Mouse (Mus musculus) heart, postnatal 14 days (tissue): ENCODE data around the gene Ckap4. TPM values are rescaled to one million over a fixed set of nuclear protein-coding genes. Genes with fewer than 3 reads are reported as not detected.

ENCODE experiments used
- total RNA-seq, 2 experiments: library from RNA; stranded (reverse); gene quantifications; 2 replicates each; pipeline ENCODE4 v1.2.3; 2021

The Ckap4 gene
- total RNA-seq, 2 experiments from 2014 or later = 34.1 to 44.0 TPM

Other genes with a start within 250 kb of the Ckap4 start
- 10 to 100 TPM; 19.9 to 20.6 TPM for gene Nuak1, start 93.5 kb downstream of the Ckap4 start, total RNA-seq
- 100 to 1,000 TPM in 1 of 2 experiments, 10 to 100 TPM in 1; 96.1 to 120 TPM for gene Tcp11l2, start 42.6 kb upstream of the Ckap4 start, total RNA-seq
- gene Polr3b, start 88.2 kb upstream of the Ckap4 start, total RNA-seq = 10 to 100 TPM; 11.7 to 12.1 TPM
- gene Rfx4, start 222.0 kb upstream of the Ckap4 start, total RNA-seq = under 1 TPM; 0.07 to 0.19 TPM